In the genomic region with DNA sequence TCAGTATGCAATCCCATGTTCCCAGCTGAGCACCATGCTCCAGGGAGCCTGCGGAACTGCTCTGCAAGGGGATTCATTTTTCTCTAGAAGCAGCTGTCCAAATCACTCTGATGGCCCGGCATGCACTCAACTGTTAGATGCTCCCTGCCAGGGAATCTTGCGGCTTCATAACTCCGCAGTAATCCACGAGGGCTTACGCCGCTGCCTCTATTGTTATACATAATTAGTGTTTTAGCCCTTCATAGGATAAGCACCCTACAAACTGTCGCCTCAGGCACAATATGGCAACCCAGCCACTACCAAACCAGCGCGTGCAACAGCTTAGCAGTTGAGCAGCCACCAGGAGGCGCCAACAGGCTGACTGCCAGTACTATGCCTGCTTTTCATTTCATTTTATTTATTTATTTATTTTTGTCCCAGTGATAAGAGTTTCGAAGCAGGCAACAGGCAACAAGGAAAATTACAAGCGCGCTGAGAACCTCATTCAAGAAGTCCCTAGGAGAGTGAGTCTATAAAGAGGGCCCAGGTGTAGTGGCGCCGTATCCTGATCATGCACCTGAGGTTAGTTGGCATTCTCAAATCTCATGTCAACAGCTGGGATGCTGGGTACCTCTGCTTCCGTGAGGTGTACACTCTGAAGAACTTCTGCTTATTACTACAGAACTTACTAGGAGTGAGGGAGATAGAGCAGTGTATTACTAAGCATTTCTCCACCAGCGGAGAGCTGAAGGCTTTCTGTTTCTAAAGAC, we compare ENCODE assay signal across 8 mouse cellular contexts.
DNase-seq lines count a peak whose midpoint lies in the region; ATAC-seq and TF ChIP-seq lines count a peak whose summit lies in the region.

No protein-coding gene starts in this region.

- no peaks in the 10 kb centered on the region for H3K36me3 ChIP-seq in liver, postnatal 0 days (replicated peaks; ENCODE audit: insufficient read depth, low read length)
- no peaks in the 10 kb centered on the region for H3K36me3 ChIP-seq in thymus, adult 2 months (ENCODE audit: control insufficient read depth, insufficient read depth, low read length)

- intact Hi-C loops in gastrocnemius, postnatal 36 days (cut with DNase I): no loop called here

- TF ChIP-seq EP300 in liver, postnatal 0 days (IDR thresholded peaks at IDR 0.05; ENCODE audit: low read depth): no peak

- H3K9ac ChIP-seq in liver, postnatal 0 days (replicated peaks): no peak overlapping the region

- 57% methylated on average over 18 of the region's 18 CpGs for WGBS in liver, postnatal 0 days (ENCODE audit: insufficient replicate concordance)
- WGBS in thymus, adult 2 months: 73% methylated on average over 18 of the region's 18 CpGs

- no peaks in the 10 kb centered on the region for H3K4me1 ChIP-seq in liver, postnatal 0 days (ENCODE audit: insufficient read depth)
- peaks cover 3% of the 10 kb centered on the region for H3K4me1 ChIP-seq in thymus, adult 2 months (replicated peaks; ENCODE audit: control insufficient read depth, insufficient read depth, low read length)

- H3K27me3 ChIP-seq in liver, postnatal 0 days (ENCODE audit: insufficient read depth, low read length): no peaks in the 10 kb centered on the region
- no peaks in the 10 kb centered on the region for H3K27me3 ChIP-seq in thymus, adult 2 months (ENCODE audit: control insufficient read depth, insufficient read depth, low read length)

- no peak overlapping the region for H3K27ac ChIP-seq in liver, postnatal 0 days (ENCODE audit: low read depth)
- no peak overlapping the region for H3K27ac ChIP-seq in thymus, adult 2 months (ENCODE audit: control insufficient read depth, insufficient read depth, low read length)

- no peak overlapping the region for H3K4me2 ChIP-seq in liver, postnatal 0 days (ENCODE audit: low read depth, low read length)

- peak; percentile 82 for ATAC-seq in activated CD4-positive, CD25-positive, alpha-beta regulatory T cell, adult 4 months
- ATAC-seq in liver, postnatal 0 days: no peak
- peak; percentile 36; the same call in 1 of the 2 replicates for ATAC-seq in neutrophil, adult 5-6 weeks (ENCODE audit: extremely low read depth, insufficient number of reproducible peaks, low FRiP score, poor library complexity, severe bottlenecking)

- H3K9me3 ChIP-seq in liver, postnatal 0 days (ENCODE audit: low read length): no peaks in the 10 kb centered on the region

- no peak overlapping the region for H3K4me3 ChIP-seq in liver, postnatal 0 days (ENCODE audit: low read depth, low read length)
- H3K4me3 ChIP-seq in thymus, adult 2 months (ENCODE audit: control insufficient read depth, insufficient read depth, low read length): no peak overlapping the region

- TF ChIP-seq POLR2A in thymus, adult 2 months (IDR thresholded peaks at IDR 0.05; ENCODE audit: control insufficient read depth, extremely low read depth, insufficient read depth, low read length, poor library complexity): no peak

- TF ChIP-seq CTCF in liver, postnatal 0 days (IDR thresholded peaks at IDR 0.05; ENCODE audit: low read depth): peak; percentile 71
- peak; percentile 79; the same call in 1 of the 2 replicates for TF ChIP-seq CTCF in thymus, adult 2 months (IDR thresholded peaks at IDR 0.05; ENCODE audit: borderline replicate concordance, control insufficient read depth, extremely low read depth, insufficient read depth, low read length, poor library complexity)

- DNase-seq in 416B (ENCODE audit: low read depth): peak; percentile 70
- DNase-seq in embryo, embryonic 11 days: peak; percentile 79
- DNase-seq in gastrocnemius, postnatal 36 days: peak; percentile 29 to 36
- DNase-seq in kidney, postnatal 36 days: peak; percentile 34 to 84
- DNase-seq in liver, postnatal 0 days: peak; percentile 57
- DNase-seq in thymus, adult 2 months: peak; percentile 70
